Mouse (Mus musculus) liver, embryonic 14.5 days (tissue): ENCODE results near the gene Sephs2.

Experiments
- CTCF ChIP-seq: IDR thresholded peaks from 2 replicates; pipeline ENCODE4 v1.5.1; 2016; ENCODE audit warnings: antibody characterized with exemption, low read depth, control low read depth
- EP300 ChIP-seq: IDR thresholded peaks from 2 replicates; pipeline ENCODE4 v1.6.1; 2016; ENCODE audit warnings: antibody characterized with exemption, low read depth

DNA sequence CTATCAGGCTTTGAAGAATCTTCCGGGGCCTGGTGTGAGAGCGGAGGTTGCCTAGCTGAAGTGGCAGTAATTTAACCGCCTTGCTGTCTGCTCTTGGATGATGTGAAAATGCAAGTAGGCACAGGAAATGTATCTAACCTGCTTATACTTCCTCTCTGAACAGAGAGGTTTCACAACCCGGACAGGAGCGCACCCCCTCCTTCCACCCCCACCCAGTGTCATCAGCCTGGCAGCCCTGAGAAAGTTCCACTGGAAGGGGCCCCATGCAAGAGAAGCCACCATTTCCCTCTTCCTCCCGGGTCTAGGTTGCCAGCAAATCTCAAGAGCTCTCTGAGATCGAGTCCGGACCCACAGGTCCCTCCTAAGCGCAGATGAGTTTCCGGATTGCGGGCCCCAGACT is 22.2 kb upstream of the Sephs2 start, which contains the start of gene Itgal:
- no peak for TF ChIP-seq CTCF
- no peak for TF ChIP-seq EP300
